Mouse (Mus musculus): ENCODE data around the gene Fam110c. TPM values are rescaled to one million over a fixed set of nuclear protein-coding genes. Genes with fewer than 3 reads are reported as not detected.

Gene Fam110c
- polyA plus RNA-seq, 1 experiment from 2014 or later, result 2.4 TPM

DNA sequence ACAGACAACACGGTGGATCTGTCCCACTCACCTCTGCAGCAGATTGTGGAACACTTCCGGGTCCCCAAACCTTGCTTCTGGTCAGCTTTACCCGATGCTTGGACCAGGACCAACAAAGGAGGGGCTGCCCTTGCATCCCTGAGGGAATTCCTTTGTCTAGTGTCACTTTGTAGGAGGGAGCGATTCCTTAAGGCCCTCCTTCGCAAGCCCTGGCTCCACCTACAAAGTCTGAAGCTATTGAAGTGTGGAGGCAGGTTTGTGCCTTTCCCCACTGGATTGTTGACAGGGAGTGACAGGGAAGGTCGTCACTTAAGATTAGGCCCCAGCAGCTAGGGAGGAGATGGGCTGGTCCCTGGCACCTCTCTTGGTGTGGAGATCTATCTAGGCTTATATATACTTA is 16.7 kb downstream of the Fam110c start:
- no peak overlapping the region for H3K4me2 ChIP-seq
- peaks cover 7% of the 10 kb centered on the region; the same call in 1 of the 2 replicates for H3K4me1 ChIP-seq (replicated peaks; ENCODE audit: control insufficient read depth, insufficient read depth, low read length)
- no peak overlapping the region for H3K27ac ChIP-seq (ENCODE audit: low read depth, low read length)
- no peak overlapping the region for H3K4me3 ChIP-seq (ENCODE audit: low read depth, low read length)
- no peak overlapping the region for H3K9ac ChIP-seq (ENCODE audit: low read depth, low read length)
- no peak for ATAC-seq (replicated peaks; ENCODE audit: low FRiP score)
- H3K27me3 ChIP-seq (replicated peaks; ENCODE audit: control insufficient read depth, insufficient read depth, low read length), result no peaks in the 10 kb centered on the region
- DNase-seq (ENCODE audit: low spot score), result no peak
- H3K36me3 ChIP-seq (ENCODE audit: control insufficient read depth, insufficient read depth, low read length), result no peaks in the 10 kb centered on the region
- WGBS, result 55% methylated on average over 6 of the region's 6 CpGs
- H3K9me3 ChIP-seq (ENCODE audit: control insufficient read depth, low read length), result no peaks in the 10 kb centered on the region

DNA sequence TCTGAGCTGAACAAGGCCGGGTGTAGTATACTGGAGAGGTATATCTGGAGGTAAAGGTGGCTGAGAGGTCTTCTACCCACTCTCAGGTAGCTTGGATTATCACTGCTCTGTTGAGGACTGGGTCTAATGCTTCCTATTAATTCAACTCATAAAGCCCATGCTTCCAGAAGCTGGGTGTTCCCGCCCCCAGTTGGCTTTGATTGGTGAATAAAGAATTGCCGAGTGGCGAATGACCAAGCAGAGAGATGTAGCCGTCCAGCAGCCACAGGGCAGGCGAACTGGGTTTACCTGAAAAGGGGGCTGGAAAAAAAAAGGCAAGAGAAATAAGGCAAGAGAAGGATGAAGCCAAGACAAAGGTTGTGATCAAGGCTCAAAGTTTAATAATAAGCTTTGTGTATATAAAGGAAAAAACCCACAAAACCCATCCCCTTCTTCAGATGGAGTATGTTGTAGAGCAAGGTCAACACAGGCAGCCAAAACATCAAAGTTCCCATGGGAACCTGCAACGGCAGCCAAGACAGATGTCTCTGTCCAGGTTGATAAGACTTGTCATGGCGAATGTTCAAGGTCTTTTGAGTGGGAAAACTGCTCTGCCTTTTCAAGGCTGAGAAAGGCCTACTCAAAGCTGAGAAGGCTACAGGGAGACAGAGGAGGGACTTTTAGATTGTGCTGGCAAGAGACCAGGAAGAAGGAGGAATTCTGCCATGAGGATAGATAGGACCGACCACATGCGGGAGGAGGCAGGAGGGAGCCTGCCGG is 17.4 kb downstream of the Fam110c start:
- Histone ChIP-seq H3K27me3 (replicated peaks; ENCODE audit: control insufficient read depth, insufficient read depth, low read length) (no peaks in the 10 kb centered on the region), H3K36me3 (ENCODE audit: control insufficient read depth, insufficient read depth, low read length) (no peaks in the 10 kb centered on the region), H3K4me2 (no peak overlapping the region), H3K4me1 (replicated peaks; ENCODE audit: control insufficient read depth, insufficient read depth, low read length) (peaks cover 7% of the 10 kb centered on the region; the same call in 1 of the 2 replicates), H3K9me3 (ENCODE audit: control insufficient read depth, low read length) (no peaks in the 10 kb centered on the region), H3K4me3 (ENCODE audit: low read depth, low read length) (no peak overlapping the region), H3K9ac (ENCODE audit: low read depth, low read length) (no peak overlapping the region), H3K27ac (ENCODE audit: low read depth, low read length) (no peak overlapping the region)
- DNase-seq (ENCODE audit: low spot score) (no peak), ATAC-seq (replicated peaks; ENCODE audit: low FRiP score) (no peak)
- WGBS, result 78% methylated on average over 11 of the region's 11 CpGs

DNA sequence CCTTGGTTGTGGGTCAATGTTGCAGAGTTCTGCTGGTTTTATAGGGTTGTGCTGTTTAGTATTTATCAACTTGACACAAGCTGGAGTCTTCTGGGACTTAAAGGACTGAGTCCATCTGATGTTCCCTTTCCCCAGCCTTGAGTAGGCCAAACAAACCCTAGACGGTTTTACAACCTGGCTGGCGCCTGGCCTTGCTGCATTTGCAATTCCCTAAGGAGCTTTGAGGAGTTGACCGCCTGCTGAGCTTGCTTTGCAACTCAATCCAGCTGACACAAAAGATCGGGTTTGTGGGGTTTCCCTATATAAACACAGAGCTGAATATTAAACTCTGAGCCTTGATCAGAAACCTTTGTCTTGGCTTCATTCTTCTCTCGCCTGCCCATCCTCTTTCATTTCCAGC is 18.8 kb downstream of the Fam110c start:
- WGBS, result 58% methylated on average over 5 of the region's 5 CpGs
- no peak overlapping the region for H3K4me3 ChIP-seq (ENCODE audit: low read depth, low read length)
- no peak overlapping the region for H3K9ac ChIP-seq (ENCODE audit: low read depth, low read length)
- H3K27me3 ChIP-seq (replicated peaks; ENCODE audit: control insufficient read depth, insufficient read depth, low read length), result no peaks in the 10 kb centered on the region
- no peak overlapping the region for H3K4me2 ChIP-seq
- no peaks in the 10 kb centered on the region for H3K36me3 ChIP-seq (ENCODE audit: control insufficient read depth, insufficient read depth, low read length)
- no peaks in the 10 kb centered on the region for H3K4me1 ChIP-seq (replicated peaks; ENCODE audit: control insufficient read depth, insufficient read depth, low read length)
- no peak overlapping the region for H3K27ac ChIP-seq (ENCODE audit: low read depth, low read length)
- no peaks in the 10 kb centered on the region for H3K9me3 ChIP-seq (ENCODE audit: control insufficient read depth, low read length)
- DNase-seq (ENCODE audit: low spot score) (no peak), ATAC-seq (replicated peaks; ENCODE audit: low FRiP score) (no peak)

DNA sequence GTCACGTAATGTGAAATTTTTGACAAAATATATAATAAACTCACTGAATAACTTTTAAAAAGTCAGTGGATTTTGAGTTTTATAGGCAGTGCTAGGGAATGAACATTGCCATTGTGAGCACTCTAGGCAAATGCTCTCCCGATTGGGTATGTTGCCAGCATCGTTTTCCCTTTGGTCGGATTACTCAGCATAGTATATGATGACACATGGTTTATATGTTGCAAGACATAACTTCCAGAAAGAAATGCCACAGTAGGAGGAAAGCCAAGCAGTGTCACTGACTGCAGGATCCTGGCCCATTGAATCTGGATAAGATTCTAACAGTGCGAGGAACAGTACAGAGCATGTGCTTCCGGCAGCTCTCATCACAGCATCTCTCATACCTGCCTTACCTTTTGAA is 23.5 kb downstream of the Fam110c start:
- H3K27ac ChIP-seq (ENCODE audit: low read depth, low read length), result no peak overlapping the region
- H3K9me3 ChIP-seq (ENCODE audit: control insufficient read depth, low read length), result no peaks in the 10 kb centered on the region
- no peak for DNase-seq (ENCODE audit: low spot score)
- H3K4me3 ChIP-seq (ENCODE audit: low read depth, low read length), result no peak overlapping the region
- no peak overlapping the region for H3K9ac ChIP-seq (ENCODE audit: low read depth, low read length)
- H3K4me1 ChIP-seq (replicated peaks; ENCODE audit: control insufficient read depth, insufficient read depth, low read length), result no peaks in the 10 kb centered on the region
- H3K36me3 ChIP-seq (ENCODE audit: control insufficient read depth, insufficient read depth, low read length), result no peaks in the 10 kb centered on the region
- no peak for ATAC-seq (replicated peaks; ENCODE audit: low FRiP score)
- H3K4me2 ChIP-seq, result no peak overlapping the region
- H3K27me3 ChIP-seq (replicated peaks; ENCODE audit: control insufficient read depth, insufficient read depth, low read length), result no peaks in the 10 kb centered on the region
- WGBS, result 85% methylated on average over 6 of the region's 6 CpGs

DNA sequence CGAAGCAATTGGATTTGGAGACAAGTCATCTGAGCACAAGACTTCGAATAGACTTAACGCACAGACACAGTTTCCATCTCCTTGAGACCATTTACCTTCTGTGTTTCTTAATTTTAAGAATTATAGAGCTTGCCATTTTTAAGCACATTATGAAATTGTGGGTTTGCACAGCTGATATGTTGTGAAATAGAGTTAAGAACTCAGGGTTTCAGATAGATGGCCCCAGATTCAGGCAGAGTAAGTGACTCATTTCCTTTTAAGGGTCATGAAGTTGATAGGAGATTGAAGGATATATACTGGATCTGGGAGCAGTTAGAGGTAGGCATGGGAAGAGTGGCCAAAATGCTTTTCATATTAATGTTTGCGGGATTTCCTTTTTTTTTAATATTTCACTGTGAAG is 27.5 kb downstream of the Fam110c start:
- Histone ChIP-seq H3K36me3 (ENCODE audit: control insufficient read depth, insufficient read depth, low read length) (no peaks in the 10 kb centered on the region), H3K27me3 (replicated peaks; ENCODE audit: control insufficient read depth, insufficient read depth, low read length) (no peaks in the 10 kb centered on the region), H3K4me2 (no peak overlapping the region), H3K27ac (ENCODE audit: low read depth, low read length) (no peak overlapping the region), H3K9me3 (ENCODE audit: control insufficient read depth, low read length) (no peaks in the 10 kb centered on the region), H3K4me1 (replicated peaks; ENCODE audit: control insufficient read depth, insufficient read depth, low read length) (no peaks in the 10 kb centered on the region), H3K9ac (ENCODE audit: low read depth, low read length) (no peak overlapping the region), H3K4me3 (ENCODE audit: low read depth, low read length) (no peak overlapping the region)
- DNase-seq (ENCODE audit: low spot score) (no peak), ATAC-seq (replicated peaks; ENCODE audit: low FRiP score) (no peak)
- 90% methylated on average over 4 of the region's 4 CpGs for WGBS

DNA sequence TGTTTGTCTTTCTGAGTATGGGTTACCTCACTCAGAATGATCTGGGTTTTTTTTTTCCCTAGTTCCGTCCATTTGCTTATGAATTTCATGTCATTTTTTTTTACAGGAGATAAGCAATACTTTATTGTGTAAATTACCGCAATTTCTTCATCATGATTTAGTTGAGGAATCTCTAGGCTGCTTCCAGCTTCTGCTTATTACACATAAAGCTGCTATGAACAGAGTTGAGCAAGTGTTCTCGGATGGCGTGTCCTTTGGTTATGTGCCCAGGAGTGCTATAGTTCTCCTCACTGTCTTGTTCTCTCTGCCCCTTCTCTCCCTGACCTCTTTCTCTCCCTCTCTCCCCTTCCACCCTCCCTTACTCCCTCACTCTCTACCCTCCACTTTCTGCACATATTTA is 28.2 kb downstream of the Fam110c start:
- no peak overlapping the region for H3K4me2 ChIP-seq
- H3K27me3 ChIP-seq (replicated peaks; ENCODE audit: control insufficient read depth, insufficient read depth, low read length), result no peaks in the 10 kb centered on the region
- WGBS, result 88% methylated on average over 4 of the region's 4 CpGs
- H3K9ac ChIP-seq (ENCODE audit: low read depth, low read length), result no peak overlapping the region
- H3K27ac ChIP-seq (ENCODE audit: low read depth, low read length), result no peak overlapping the region
- H3K4me1 ChIP-seq (replicated peaks; ENCODE audit: control insufficient read depth, insufficient read depth, low read length), result no peaks in the 10 kb centered on the region
- no peak overlapping the region for H3K4me3 ChIP-seq (ENCODE audit: low read depth, low read length)
- ATAC-seq (replicated peaks; ENCODE audit: low FRiP score) (no peak), DNase-seq (ENCODE audit: low spot score) (no peak)
- H3K36me3 ChIP-seq (ENCODE audit: control insufficient read depth, insufficient read depth, low read length), result no peaks in the 10 kb centered on the region
- no peaks in the 10 kb centered on the region for H3K9me3 ChIP-seq (ENCODE audit: control insufficient read depth, low read length)

DNA sequence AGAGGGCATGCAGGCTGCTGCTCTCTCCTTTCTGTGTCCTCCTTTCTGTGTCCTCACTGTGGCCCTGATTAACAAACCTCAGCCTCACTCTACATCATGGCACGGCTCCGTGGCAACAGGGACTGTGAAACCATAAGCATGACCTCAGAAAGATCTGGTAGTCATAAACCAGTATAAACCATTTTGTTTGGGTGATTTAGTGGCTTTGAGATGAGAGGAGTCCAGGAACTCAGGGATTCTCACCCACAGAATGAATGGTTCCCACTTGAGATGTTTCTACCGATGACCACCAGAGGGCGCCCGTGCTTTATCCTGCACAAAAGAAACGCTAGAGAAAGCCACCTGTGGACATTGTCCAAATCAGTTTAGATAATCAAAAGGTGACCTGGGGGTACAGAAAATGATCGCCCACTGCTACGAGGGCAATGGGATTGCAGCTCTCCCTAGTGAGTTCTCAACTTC is 42.4 kb downstream of the Fam110c start:
- H3K9ac ChIP-seq (ENCODE audit: low read depth, low read length), result no peak overlapping the region
- H3K27ac ChIP-seq (ENCODE audit: low read depth, low read length), result no peak overlapping the region
- DNase-seq (ENCODE audit: low spot score), result peak; percentile 46
- no peaks in the 10 kb centered on the region for H3K27me3 ChIP-seq (replicated peaks; ENCODE audit: control insufficient read depth, insufficient read depth, low read length)
- no peak for ATAC-seq (replicated peaks; ENCODE audit: low FRiP score)
- H3K4me2 ChIP-seq, result no peak overlapping the region
- no peak overlapping the region for H3K4me3 ChIP-seq (ENCODE audit: low read depth, low read length)
- no peaks in the 10 kb centered on the region for H3K4me1 ChIP-seq (replicated peaks; ENCODE audit: control insufficient read depth, insufficient read depth, low read length)
- 20% methylated on average over 8 of the region's 8 CpGs for WGBS
- H3K9me3 ChIP-seq (ENCODE audit: control insufficient read depth, low read length), result no peaks in the 10 kb centered on the region
- H3K36me3 ChIP-seq (ENCODE audit: control insufficient read depth, insufficient read depth, low read length), result no peaks in the 10 kb centered on the region

DNA sequence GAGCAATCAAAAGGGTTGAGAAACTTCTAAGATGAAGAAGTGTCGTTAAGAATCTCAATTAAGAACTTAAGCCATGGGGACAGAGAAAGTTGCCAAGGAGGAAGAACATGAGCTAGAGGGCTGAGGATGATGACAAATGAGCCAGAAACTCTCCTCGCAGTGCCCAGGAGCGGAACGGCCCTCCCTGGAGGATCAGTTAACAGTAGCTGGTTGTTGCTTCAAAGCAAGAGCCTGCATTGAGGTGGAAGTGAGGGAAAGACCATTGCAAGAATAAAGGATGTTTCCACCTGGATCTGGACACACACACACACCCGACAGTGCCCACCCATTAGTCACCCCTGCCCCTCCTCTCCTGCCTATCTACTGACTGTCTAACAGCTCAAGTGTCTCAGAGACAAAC is 46.9 kb downstream of the Fam110c start:
- Histone ChIP-seq H3K27me3 (replicated peaks; ENCODE audit: control insufficient read depth, insufficient read depth, low read length) (no peaks in the 10 kb centered on the region), H3K9me3 (ENCODE audit: control insufficient read depth, low read length) (no peaks in the 10 kb centered on the region), H3K36me3 (ENCODE audit: control insufficient read depth, insufficient read depth, low read length) (no peaks in the 10 kb centered on the region), H3K4me3 (ENCODE audit: low read depth, low read length) (no peak overlapping the region), H3K9ac (ENCODE audit: low read depth, low read length) (no peak overlapping the region), H3K4me2 (no peak overlapping the region), H3K4me1 (replicated peaks; ENCODE audit: control insufficient read depth, insufficient read depth, low read length) (no peaks in the 10 kb centered on the region), H3K27ac (ENCODE audit: low read depth, low read length) (no peak overlapping the region)
- WGBS, result 71% methylated on average over 5 of the region's 5 CpGs
- DNase-seq (ENCODE audit: low spot score) (no peak), ATAC-seq (replicated peaks; ENCODE audit: low FRiP score) (no peak)

DNA sequence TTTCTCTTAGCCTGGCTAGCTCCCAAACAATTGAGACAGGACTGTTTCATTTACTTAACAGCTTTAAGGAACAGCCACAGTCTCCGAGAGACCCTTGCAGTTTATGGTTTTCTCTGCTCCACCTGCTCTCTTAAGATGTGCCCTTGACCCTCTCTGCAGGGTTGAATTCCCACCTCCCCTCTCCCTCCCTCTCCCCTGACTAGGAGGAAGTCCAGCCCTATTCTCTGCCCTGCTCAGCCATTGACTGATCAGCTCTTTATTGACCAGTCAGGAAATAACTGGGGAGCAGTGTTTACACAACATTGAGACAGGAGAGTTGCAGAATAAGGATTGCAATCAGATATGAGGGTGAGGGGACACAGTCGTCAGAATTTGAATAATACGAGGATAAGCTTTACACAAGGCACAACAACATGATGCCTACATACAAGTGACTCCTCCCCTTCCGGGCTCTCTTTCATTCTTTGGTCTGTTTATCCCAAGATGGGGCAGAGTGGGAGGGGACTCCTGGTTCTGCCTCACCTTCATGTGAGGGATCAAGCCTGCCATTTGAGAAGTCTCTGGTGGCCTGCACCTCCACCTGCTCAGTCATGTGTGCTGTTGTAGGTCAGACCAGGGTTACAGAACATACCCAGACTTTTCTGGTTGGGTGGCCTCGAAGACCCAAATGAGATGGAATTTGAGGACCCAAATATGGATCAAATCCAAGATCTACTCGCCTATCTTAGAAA is 49.4 kb downstream of the Fam110c start:
- no peaks in the 10 kb centered on the region for H3K4me1 ChIP-seq (replicated peaks; ENCODE audit: control insufficient read depth, insufficient read depth, low read length)

More for the DNA sequence above, 49.4 kb downstream of the Fam110c start:
- Histone ChIP-seq H3K9ac (ENCODE audit: low read depth, low read length) (no peak overlapping the region), H3K27me3 (replicated peaks; ENCODE audit: control insufficient read depth, insufficient read depth, low read length) (no peaks in the 10 kb centered on the region), H3K9me3 (ENCODE audit: control insufficient read depth, low read length) (no peaks in the 10 kb centered on the region), H3K27ac (ENCODE audit: low read depth, low read length) (no peak overlapping the region), H3K4me3 (ENCODE audit: low read depth, low read length) (no peak overlapping the region), H3K36me3 (ENCODE audit: control insufficient read depth, insufficient read depth, low read length) (no peaks in the 10 kb centered on the region), H3K4me2 (no peak overlapping the region)
- DNase-seq (ENCODE audit: low spot score) (no peak), ATAC-seq (replicated peaks; ENCODE audit: low FRiP score) (no peak)
- 59% methylated on average over 6 of the region's 6 CpGs for WGBS

Measured in liver, embryonic 11.5 days (tissue).